Mouse (Mus musculus): ENCODE measurements around the gene Glb1. TPM values are rescaled to one million over a fixed set of nuclear protein-coding genes. Genes with fewer than 3 reads are reported as not detected.
"Not testable (repeated sequence)": the region's sequence is repeated elsewhere in the genome, so short reads cannot be mapped to it uniquely, and the experiment has no call there.

The Glb1 gene
- polyA plus RNA-seq, 1 experiment from 2014 or later = 26.4 TPM

GRCm38 (mm10) chr9:114506564-114506963, 105.7 kb downstream of the Glb1 start:
- Histone ChIP-seq H3K4me2 (no peak overlapping the region), H3K36me3 (ENCODE audit: control insufficient read depth, insufficient read depth, low read length) (no peaks in the 10 kb centered on the region), H3K27me3 (replicated peaks; ENCODE audit: control insufficient read depth, insufficient read depth, low read length) (no peaks in the 10 kb centered on the region), H3K9me3 (ENCODE audit: control insufficient read depth, low read length) (no peaks in the 10 kb centered on the region), H3K9ac (ENCODE audit: low read depth, low read length) (no peak overlapping the region), H3K4me1 (replicated peaks; ENCODE audit: control insufficient read depth, insufficient read depth, low read length) (peaks cover 12% of the 10 kb centered on the region), H3K4me3 (ENCODE audit: low read depth, low read length) (no peak overlapping the region), H3K27ac (ENCODE audit: low read depth, low read length) (no peak overlapping the region)
- 78% methylated on average over 4 of the region's 4 CpGs for WGBS
- DNase-seq (ENCODE audit: low spot score) (no peak), ATAC-seq (replicated peaks; ENCODE audit: low FRiP score) (no peak)

DNA sequence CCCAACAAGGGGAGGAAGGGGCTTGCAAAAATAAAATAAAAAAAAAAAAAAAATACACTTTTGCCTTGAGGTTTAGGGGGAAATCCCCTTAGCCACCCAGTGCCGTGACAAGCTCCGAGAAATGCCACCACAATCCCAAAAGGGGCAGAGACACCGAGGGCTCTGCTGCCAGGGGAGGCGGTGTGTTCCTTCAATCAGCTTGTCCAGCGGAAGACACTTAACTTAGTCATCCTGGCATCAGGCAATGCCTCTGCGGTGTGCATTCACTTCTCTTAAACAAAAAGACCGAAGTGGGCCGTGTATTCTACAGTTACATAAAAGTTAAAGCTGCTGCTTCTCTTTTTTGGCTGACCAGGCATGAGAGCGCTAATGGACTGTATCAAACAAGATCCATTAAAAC, 106.5 kb downstream of the Glb1 start:
- Histone ChIP-seq H3K4me2 (no peak overlapping the region), H3K9me3 (ENCODE audit: control insufficient read depth, low read length) (peaks cover under 1% of the 10 kb centered on the region; the same call in 1 of the 2 replicates), H3K27ac (ENCODE audit: low read depth, low read length) (no peak overlapping the region), H3K4me3 (ENCODE audit: low read depth, low read length) (no peak overlapping the region), H3K27me3 (replicated peaks; ENCODE audit: control insufficient read depth, insufficient read depth, low read length) (no peaks in the 10 kb centered on the region), H3K36me3 (ENCODE audit: control insufficient read depth, insufficient read depth, low read length) (no peaks in the 10 kb centered on the region; the same call in 1 of the 2 replicates), H3K9ac (ENCODE audit: low read depth, low read length) (no peak overlapping the region), H3K4me1 (replicated peaks; ENCODE audit: control insufficient read depth, insufficient read depth, low read length) (peaks cover 9% of the 10 kb centered on the region)
- ATAC-seq (replicated peaks; ENCODE audit: low FRiP score) (no peak), DNase-seq (ENCODE audit: low spot score) (no peak)
- WGBS = 88% methylated on average over 9 of the region's 9 CpGs

DNA sequence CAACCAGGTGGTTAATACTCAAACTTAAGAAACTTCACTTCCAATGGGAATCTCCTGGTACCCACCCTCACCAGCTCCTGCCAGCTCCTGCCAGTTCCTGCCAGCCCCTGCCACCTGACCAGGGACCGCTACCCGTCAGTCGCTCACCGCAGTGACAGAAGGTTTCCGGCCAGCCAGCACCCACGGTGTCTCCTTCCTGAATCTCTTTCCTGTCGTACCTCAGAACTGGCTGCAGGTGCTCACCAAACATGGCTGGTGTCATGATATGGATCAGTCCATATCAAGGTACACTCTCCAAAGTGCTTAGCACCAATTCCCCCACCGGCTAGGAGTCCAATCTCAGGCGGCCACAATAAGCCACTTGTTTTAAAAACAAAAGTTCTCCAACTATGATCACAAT, 108.9 kb downstream of the Glb1 start:
- Histone ChIP-seq H3K4me3 (ENCODE audit: low read depth, low read length) (no peak overlapping the region), H3K27ac (ENCODE audit: low read depth, low read length) (no peak overlapping the region), H3K4me1 (replicated peaks; ENCODE audit: control insufficient read depth, insufficient read depth, low read length) (no peaks in the 10 kb centered on the region), H3K9me3 (ENCODE audit: control insufficient read depth, low read length) (peaks cover 14% of the 10 kb centered on the region), H3K9ac (ENCODE audit: low read depth, low read length) (no peak overlapping the region), H3K4me2 (no peak overlapping the region), H3K36me3 (ENCODE audit: control insufficient read depth, insufficient read depth, low read length) (peaks cover 17% of the 10 kb centered on the region), H3K27me3 (replicated peaks; ENCODE audit: control insufficient read depth, insufficient read depth, low read length) (no peaks in the 10 kb centered on the region)
- 83% methylated on average over 9 of the region's 9 CpGs for WGBS
- DNase-seq (ENCODE audit: low spot score) = no peak
- ATAC-seq (replicated peaks; ENCODE audit: low FRiP score) = no peak

DNA sequence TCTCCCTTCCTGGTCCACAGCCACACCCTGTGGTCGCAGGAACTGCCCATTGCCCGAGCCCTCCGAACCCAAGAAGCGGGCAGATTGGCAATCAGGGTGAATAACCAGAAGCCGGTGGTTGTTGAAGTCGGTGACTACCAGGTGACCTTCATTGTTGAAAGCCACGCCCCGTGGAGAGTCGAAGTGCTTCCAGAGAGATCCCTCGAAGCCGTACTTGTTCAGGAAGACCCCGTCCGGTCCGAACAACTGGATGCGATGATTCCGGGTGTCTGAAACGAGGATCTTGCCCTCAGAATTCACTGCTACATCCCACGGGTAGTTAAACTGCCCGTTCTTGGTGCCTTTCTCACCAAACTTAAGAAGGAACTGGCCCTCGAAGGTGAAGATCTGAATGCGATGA, 112.0 kb downstream of the Glb1 start:
- WGBS = 94% methylated on average over 21 of the region's 21 CpGs
- no peaks in the 10 kb centered on the region for H3K4me1 ChIP-seq (replicated peaks; ENCODE audit: control insufficient read depth, insufficient read depth, low read length)
- H3K27ac ChIP-seq (ENCODE audit: low read depth, low read length) = no peak overlapping the region
- no peak overlapping the region for H3K4me2 ChIP-seq
- peaks cover 17% of the 10 kb centered on the region for H3K36me3 ChIP-seq (ENCODE audit: control insufficient read depth, insufficient read depth, low read length)
- peaks cover 14% of the 10 kb centered on the region for H3K9me3 ChIP-seq (ENCODE audit: control insufficient read depth, low read length)
- no peak overlapping the region for H3K4me3 ChIP-seq (ENCODE audit: low read depth, low read length)
- H3K27me3 ChIP-seq (replicated peaks; ENCODE audit: control insufficient read depth, insufficient read depth, low read length) = no peaks in the 10 kb centered on the region
- DNase-seq (ENCODE audit: low spot score) (no peak), ATAC-seq (replicated peaks; ENCODE audit: low FRiP score) (no peak)
- H3K9ac ChIP-seq (ENCODE audit: low read depth, low read length) = no peak overlapping the region

DNA sequence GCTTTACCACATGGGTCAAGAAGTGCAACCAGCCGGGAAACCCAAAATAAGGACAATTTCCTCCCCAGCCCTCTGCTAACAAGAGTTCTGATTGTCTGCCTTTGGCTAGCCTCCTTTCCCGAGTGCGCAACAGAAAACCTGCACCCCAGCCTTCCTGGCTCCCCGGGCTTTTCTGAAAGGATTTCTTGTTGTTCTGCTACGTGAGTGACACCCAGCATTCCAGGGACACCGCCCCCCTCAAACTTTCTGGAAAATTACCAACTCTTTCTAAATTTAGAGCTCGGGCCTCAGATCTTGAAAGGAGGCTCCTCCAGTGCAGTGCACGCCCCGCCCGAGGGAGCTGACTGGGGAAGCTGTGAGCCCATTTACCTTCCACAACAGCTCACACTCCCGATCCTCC, 114.5 kb downstream of the Glb1 start, which contains the start of gene C130032M10Rik:
Gene C130032M10Rik, plus strand, starts transcription at position 334 of the 400 bp plus-strand sequence.
- H3K4me3 ChIP-seq (ENCODE audit: low read depth, low read length) = no peak within 1 kb of the TSS
- H3K27ac ChIP-seq (ENCODE audit: low read depth, low read length) = no peak within 1 kb of the TSS
- no peak within 1 kb of the TSS for H3K9ac ChIP-seq (ENCODE audit: low read depth, low read length)
- no peaks in the 10 kb centered on the region; the same call in 1 of the 2 replicates for H3K4me1 ChIP-seq (replicated peaks; ENCODE audit: control insufficient read depth, insufficient read depth, low read length)
- peaks cover 14% of the 10 kb centered on the region for H3K9me3 ChIP-seq (ENCODE audit: control insufficient read depth, low read length)
- ATAC-seq (replicated peaks; ENCODE audit: low FRiP score) (no peak), DNase-seq (ENCODE audit: low spot score) (no peak)
- 87% methylated on average over 11 of the region's 11 CpGs for WGBS
- H3K27me3 ChIP-seq (replicated peaks; ENCODE audit: control insufficient read depth, insufficient read depth, low read length) = no peaks in the 10 kb centered on the region
- peaks cover 17% of the 10 kb centered on the region for H3K36me3 ChIP-seq (ENCODE audit: control insufficient read depth, insufficient read depth, low read length)
- no peak within 1 kb of the TSS for H3K4me2 ChIP-seq

DNA sequence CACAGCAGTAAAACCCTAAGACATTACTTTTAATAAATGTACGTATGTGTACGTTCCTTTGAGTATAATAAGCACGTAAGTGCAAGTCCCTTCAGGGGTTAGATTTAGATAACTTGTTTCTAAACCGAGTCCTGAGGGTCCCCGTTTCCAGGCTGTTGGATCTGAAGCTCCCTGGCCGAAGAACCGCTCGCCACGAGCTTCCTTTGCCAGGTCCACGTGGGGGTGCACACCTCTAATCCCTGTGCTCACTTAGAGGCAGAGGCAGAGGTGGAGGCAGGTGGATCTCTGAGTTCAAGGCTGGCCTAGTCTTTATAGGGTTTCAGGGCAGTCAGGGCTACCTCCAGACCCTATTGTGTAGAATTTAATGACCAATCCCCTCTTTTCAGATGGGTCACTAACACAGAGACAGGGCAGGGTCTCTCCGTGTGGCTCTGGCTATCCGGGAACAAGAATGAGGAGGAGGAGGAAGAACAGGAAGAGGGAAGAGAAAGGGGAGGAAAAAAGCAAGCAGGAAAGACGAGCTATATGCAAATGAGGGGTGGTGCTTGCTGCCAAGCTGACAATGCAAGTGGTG, 117.1 kb downstream of the Glb1 start:
- Histone ChIP-seq H3K27ac (ENCODE audit: low read depth, low read length) (no peak overlapping the region), H3K9ac (ENCODE audit: low read depth, low read length) (no peak overlapping the region), H3K4me1 (replicated peaks; ENCODE audit: control insufficient read depth, insufficient read depth, low read length) (no peaks in the 10 kb centered on the region; the same call in 1 of the 2 replicates), H3K27me3 (replicated peaks; ENCODE audit: control insufficient read depth, insufficient read depth, low read length) (no peaks in the 10 kb centered on the region), H3K36me3 (ENCODE audit: control insufficient read depth, insufficient read depth, low read length) (peaks cover 11% of the 10 kb centered on the region), H3K4me2 (no peak overlapping the region), H3K4me3 (ENCODE audit: low read depth, low read length) (no peak overlapping the region), H3K9me3 (ENCODE audit: control insufficient read depth, low read length) (peaks cover 8% of the 10 kb centered on the region)
- WGBS = 77% methylated on average over 13 of the region's 13 CpGs
- DNase-seq (ENCODE audit: low spot score) (no peak), ATAC-seq (replicated peaks; ENCODE audit: low FRiP score) (no peak)

DNA sequence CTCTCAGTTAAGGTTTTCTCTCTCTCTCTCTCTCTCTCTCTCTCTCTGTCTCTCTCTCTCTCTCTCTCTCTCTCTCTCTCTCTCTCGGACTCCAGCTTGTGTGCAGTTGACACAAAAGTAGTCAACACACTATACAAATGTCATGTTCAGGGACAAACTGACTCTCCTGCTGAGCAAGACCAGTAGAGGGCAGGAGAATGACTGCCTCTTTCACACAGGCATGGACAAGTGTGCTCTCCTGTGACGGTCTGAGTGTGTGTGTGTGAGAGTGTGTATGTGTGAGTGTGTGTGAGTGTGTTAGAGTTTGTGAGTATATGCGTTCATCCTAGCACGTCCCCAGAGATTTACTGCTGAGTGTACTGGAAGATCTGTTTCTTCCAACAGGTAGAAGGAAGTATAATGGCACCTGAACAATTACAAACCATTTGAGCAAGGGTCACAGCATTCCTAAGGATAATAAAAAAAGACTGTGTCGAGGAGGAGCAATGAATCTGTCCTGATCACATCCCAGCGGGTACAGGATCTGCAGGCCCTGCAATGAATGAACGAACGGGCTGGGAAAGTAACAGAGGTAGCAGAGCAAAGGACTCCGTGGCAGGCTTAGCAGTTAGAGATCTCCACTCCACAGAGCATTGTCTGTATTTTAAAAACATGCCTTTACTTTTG, 118.1 kb downstream of the Glb1 start:
- Histone ChIP-seq H3K4me2 (no peak overlapping the region), H3K9ac (ENCODE audit: low read depth, low read length) (no peak overlapping the region), H3K27me3 (replicated peaks; ENCODE audit: control insufficient read depth, insufficient read depth, low read length) (no peaks in the 10 kb centered on the region), H3K36me3 (ENCODE audit: control insufficient read depth, insufficient read depth, low read length) (peaks cover 2% of the 10 kb centered on the region), H3K4me3 (ENCODE audit: low read depth, low read length) (no peak overlapping the region), H3K27ac (ENCODE audit: low read depth, low read length) (no peak overlapping the region), H3K9me3 (ENCODE audit: control insufficient read depth, low read length) (no peaks in the 10 kb centered on the region; the same call in 1 of the 2 replicates), H3K4me1 (replicated peaks; ENCODE audit: control insufficient read depth, insufficient read depth, low read length) (no peaks in the 10 kb centered on the region; the same call in 1 of the 2 replicates)
- WGBS = 77% methylated on average over 9 of the region's 9 CpGs
- no peak for DNase-seq (ENCODE audit: low spot score)
- no peak for ATAC-seq (replicated peaks; ENCODE audit: low FRiP score)

- not testable (repeated sequence) for H3K27me3 ChIP-seq (replicated peaks; ENCODE audit: control insufficient read depth, insufficient read depth, low read length); H3K9me3 ChIP-seq (ENCODE audit: control insufficient read depth, low read length); H3K36me3 ChIP-seq (ENCODE audit: control insufficient read depth, insufficient read depth, low read length); H3K4me3 ChIP-seq (ENCODE audit: low read depth, low read length); H3K9ac ChIP-seq (ENCODE audit: low read depth, low read length); H3K27ac ChIP-seq (ENCODE audit: low read depth, low read length); DNase-seq (ENCODE audit: low spot score); H3K4me1 ChIP-seq (replicated peaks; ENCODE audit: control insufficient read depth, insufficient read depth, low read length); ATAC-seq (replicated peaks; ENCODE audit: low FRiP score); H3K4me2 ChIP-seq
- 70% methylated on average over 4 of the region's 4 CpGs for WGBS
These were observed 119.7 kb downstream of the Glb1 start for GRCm38 (mm10) chr9:114520529-114520928.

- ATAC-seq (replicated peaks; ENCODE audit: low FRiP score) = no peak
- H3K4me3 ChIP-seq (ENCODE audit: low read depth, low read length) = no peak overlapping the region
- H3K9ac ChIP-seq (ENCODE audit: low read depth, low read length) = no peak overlapping the region
- peaks cover 6% of the 10 kb centered on the region for H3K4me1 ChIP-seq (replicated peaks; ENCODE audit: control insufficient read depth, insufficient read depth, low read length)
- no peak overlapping the region for H3K27ac ChIP-seq (ENCODE audit: low read depth, low read length)
- H3K4me2 ChIP-seq = no peak overlapping the region
- no peaks in the 10 kb centered on the region for H3K9me3 ChIP-seq (ENCODE audit: control insufficient read depth, low read length)
- no peaks in the 10 kb centered on the region for H3K27me3 ChIP-seq (replicated peaks; ENCODE audit: control insufficient read depth, insufficient read depth, low read length)
- 55% methylated on average over 5 of the region's 5 CpGs for WGBS
- DNase-seq (ENCODE audit: low spot score) = no peak
- no peaks in the 10 kb centered on the region; the same call in 1 of the 2 replicates for H3K36me3 ChIP-seq (ENCODE audit: control insufficient read depth, insufficient read depth, low read length)
These were observed 121.2 kb downstream of the Glb1 start for GRCm38 (mm10) chr9:114522041-114522440.
